Mouse (Mus musculus) midbrain, embryonic 14.5 days (tissue): ENCODE results near the gene Trim13. TPM values are rescaled to one million over a fixed set of nuclear protein-coding genes. Genes with fewer than 3 reads are reported as not detected.
"Not testable (repeated sequence)": the region's sequence is repeated elsewhere in the genome, so short reads cannot be mapped to it uniquely, and the experiment has no call there.

ENCODE experiments used
- ATAC-seq: fragments of 200-750 bp; cut with Nextera tagmentation; 2 replicates; pipeline ENCODE4 v1.8.0; 2017; ENCODE audit warnings: moderate number of reproducible peaks, moderate library complexity; ENCODE audit not compliant: low FRiP score, low TSS enrichment
- DNase-seq: peaks from one replicate; pipeline ENCODE4 v3.0.0-alpha.2; 2015
- H3K27ac ChIP-seq: fragments of 300-500 bp; sonication (generic); replicated peaks from 2 replicates; pipeline ENCODE4 v1.5.1; 2014; ENCODE audit warnings: mild to moderate bottlenecking, low read depth, low read length, moderate library complexity
- H3K27me3 ChIP-seq: fragments of 300-500 bp; sonication (generic); 2 replicates; pipeline ENCODE4 v1.6.1; 2014; ENCODE audit warnings: low read length, control low read depth, mixed read lengths; ENCODE audit not compliant: control insufficient read depth, insufficient read depth
- H3K36me3 ChIP-seq: fragments of 300-500 bp; sonication (generic); 2 replicates; pipeline ENCODE4 v1.6.1; 2014; ENCODE audit warnings: low read length, control low read depth; ENCODE audit not compliant: control insufficient read depth, insufficient read depth
- H3K4me1 ChIP-seq: fragments of 300-500 bp; sonication (generic); 2 replicates; pipeline ENCODE4 v1.6.1; 2014; ENCODE audit warnings: mild to moderate bottlenecking, antibody characterized with exemption, low read length, control low read depth; ENCODE audit not compliant: control insufficient read depth, insufficient read depth
- H3K4me2 ChIP-seq: fragments of 300-500 bp; sonication (generic); 2 replicates; pipeline ENCODE4 v1.6.1; 2014; ENCODE audit warnings: mild to moderate bottlenecking, low read length, moderate library complexity
- H3K4me3 ChIP-seq: fragments of 300-500 bp; sonication (generic); replicated peaks from 2 replicates; pipeline ENCODE4 v1.5.1; 2014; ENCODE audit warnings: low read depth, low read length
- H3K9ac ChIP-seq: fragments of 300-500 bp; sonication (generic); replicated peaks from 2 replicates; pipeline ENCODE4 v1.6.1; 2014; ENCODE audit warnings: mild to moderate bottlenecking, low read length, moderate library complexity
- H3K9me3 ChIP-seq: fragments of 300-500 bp; sonication (generic); 2 replicates; pipeline ENCODE4 v1.6.1; 2016; ENCODE audit warnings: low read length, control low read depth, mixed read lengths; ENCODE audit not compliant: control insufficient read depth
- WGBS: fragments of 180-500 bp; shearing (Covaris S2); extraction: QIAGEN DNeasy Blood & Tissue Kit; methylation state at CpG from one replicate; pipeline ENCODE4 v1.1.7; 2014; 5-methylcytosine and 5-hydroxymethylcytosine counted together
- polyA plus RNA-seq: library from polyadenylated mRNA; unstranded; fragments of >200 nt; fragmentation: Nextera tagmentation; extraction: Ambion mirVana; gene quantifications from 2 replicates; pipeline ENCODE4 v1.2.1, GENCODE M21; 2014

The Trim13 gene
- polyA plus RNA-seq: 50.8 and 59.9 TPM in 2 replicates

GRCm38 (mm10) chr14:61597968-61598367 is at the start of gene Trim13:
Gene Trim13 (plus strand): TSS chr14:61598247.
- H3K4me1 ChIP-seq: peaks cover 22% of the 10 kb centered on the region
- peak within 1 kb of the TSS; percentile 74 for H3K4me3 ChIP-seq
- 60% methylated on average over 5 of the region's 5 CpGs for WGBS
- H3K27me3 ChIP-seq: no peaks in the 10 kb centered on the region
- ATAC-seq (no peak), DNase-seq (no peak)
- H3K27ac ChIP-seq: no peak within 1 kb of the TSS
- no peak within 1 kb of the TSS for H3K9ac ChIP-seq
- H3K4me2 ChIP-seq: peak within 1 kb of the TSS; percentile 67
- no peaks in the 10 kb centered on the region for H3K9me3 ChIP-seq
- H3K36me3 ChIP-seq: no peaks in the 10 kb centered on the region

- Histone ChIP-seq H3K4me2 (no peak overlapping the region), H3K4me3 (no peak overlapping the region), H3K4me1 (no peaks in the 10 kb centered on the region), H3K27ac (no peak overlapping the region), H3K9ac (no peak overlapping the region), H3K27me3 (no peaks in the 10 kb centered on the region), H3K9me3 (no peaks in the 10 kb centered on the region), H3K36me3 (peaks cover 14% of the 10 kb centered on the region; the same call in 1 of the 2 replicates)
- 82% methylated on average over 1 of the region's 1 CpGs for WGBS
- DNase-seq (no peak), ATAC-seq (no peak)
These were observed 49.4 kb upstream of the Trim13 start for GRCm38 (mm10) chr14:61548614-61549013.

- 0 out of 2 replicates have a peak, but pooled peaks cover 2% of the 10 kb centered on the region for H3K4me1 ChIP-seq
- DNase-seq (no peak), ATAC-seq (no peak)
- peak overlapping the region; percentile 63 for H3K9ac ChIP-seq
- H3K4me3 ChIP-seq: peak overlapping the region; percentile 55
- WGBS: 16% methylated on average over 6 of the region's 6 CpGs
- peak overlapping the region; percentile 73 for H3K4me2 ChIP-seq
- H3K27me3 ChIP-seq: no peaks in the 10 kb centered on the region
- H3K36me3 ChIP-seq: no peaks in the 10 kb centered on the region
- no peaks in the 10 kb centered on the region for H3K9me3 ChIP-seq
- H3K27ac ChIP-seq: peak overlapping the region; percentile 84
These were observed 42.1 kb upstream of the Trim13 start for GRCm38 (mm10) chr14:61555931-61556288.

GRCm38 (mm10) chr14:61556289-61557147 is 41.5 kb upstream of the Trim13 start, which contains the start of gene Spryd7:
Gene Spryd7 (minus strand): TSS chr14:61556886.
- Histone ChIP-seq H3K9me3 (no peaks in the 10 kb centered on the region), H3K9ac (peak within 1 kb of the TSS; percentile 63), H3K36me3 (no peaks in the 10 kb centered on the region), H3K27ac (peak within 1 kb of the TSS; percentile 84), H3K4me3 (peak within 1 kb of the TSS; percentile 55), H3K4me1 (0 out of 2 replicates have a peak, but pooled peaks cover 2% of the 10 kb centered on the region), H3K4me2 (peak within 1 kb of the TSS; percentile 73), H3K27me3 (no peaks in the 10 kb centered on the region)
- ATAC-seq (peak; percentile 98), DNase-seq (peak; percentile 99)
- WGBS: under 1% methylated on average over 72 of the region's 72 CpGs

- Histone ChIP-seq H3K36me3 (no peaks in the 10 kb centered on the region), H3K27ac (no peak overlapping the region), H3K4me2 (no peak overlapping the region), H3K4me1 (0 out of 2 replicates have a peak, but pooled peaks cover 2% of the 10 kb centered on the region), H3K27me3 (no peaks in the 10 kb centered on the region), H3K4me3 (no peak overlapping the region), H3K9me3 (no peaks in the 10 kb centered on the region), H3K9ac (no peak overlapping the region)
- ATAC-seq (no peak), DNase-seq (no peak)
- 94% methylated on average over 6 of the region's 6 CpGs for WGBS
These were observed 39.1 kb upstream of the Trim13 start for GRCm38 (mm10) chr14:61558901-61559300.

- DNase-seq (no peak), ATAC-seq (no peak)
- WGBS: 74% methylated on average over 3 of the region's 3 CpGs
These were observed 38.2 kb upstream of the Trim13 start for GRCm38 (mm10) chr14:61559856-61560255.

GRCm38 (mm10) chr14:61566211-61566610 is 31.8 kb upstream of the Trim13 start:
- not testable (repeated sequence) for H3K27ac ChIP-seq, H3K9ac ChIP-seq, H3K27me3 ChIP-seq, H3K9me3 ChIP-seq, ATAC-seq, H3K4me2 ChIP-seq, DNase-seq, H3K36me3 ChIP-seq, H3K4me3 ChIP-seq, H3K4me1 ChIP-seq
- WGBS: 96% methylated on average over 4 of the region's 4 CpGs

More at GRCm38 (mm10) chr14:61559856-61560255, 38.2 kb upstream of the Trim13 start:
- Histone ChIP-seq H3K36me3 (no peaks in the 10 kb centered on the region), H3K4me3 (no peak overlapping the region), H3K27me3 (no peaks in the 10 kb centered on the region), H3K9ac (no peak overlapping the region), H3K4me2 (no peak overlapping the region), H3K4me1 (0 out of 2 replicates have a peak, but pooled peaks cover 2% of the 10 kb centered on the region), H3K27ac (no peak overlapping the region), H3K9me3 (no peaks in the 10 kb centered on the region)

GRCm38 (mm10) chr14:61569344-61569743 is 28.7 kb upstream of the Trim13 start:
- Histone ChIP-seq H3K27me3 (no peaks in the 10 kb centered on the region), H3K4me1 (no peaks in the 10 kb centered on the region), H3K4me3 (no peak overlapping the region), H3K4me2 (no peak overlapping the region), H3K9ac (no peak overlapping the region), H3K9me3 (no peaks in the 10 kb centered on the region), H3K27ac (no peak overlapping the region), H3K36me3 (no peaks in the 10 kb centered on the region)
- ATAC-seq (no peak), DNase-seq (no peak)
- WGBS: 68% methylated on average over 2 of the region's 2 CpGs

- no peak overlapping the region for H3K4me2 ChIP-seq
- ATAC-seq: no peak
These were observed 26.7 kb upstream of the Trim13 start for GRCm38 (mm10) chr14:61571366-61571765.

More at GRCm38 (mm10) chr14:61571366-61571765, 26.7 kb upstream of the Trim13 start:
- Histone ChIP-seq H3K4me3 (no peak overlapping the region), H3K9me3 (no peaks in the 10 kb centered on the region), H3K36me3 (no peaks in the 10 kb centered on the region), H3K9ac (no peak overlapping the region), H3K4me1 (no peaks in the 10 kb centered on the region), H3K27me3 (no peaks in the 10 kb centered on the region), H3K27ac (no peak overlapping the region)
- whole genome bisulfite sequencing: 14% methylated on average over 4 of the region's 4 CpGs
- peak; percentile 92 for DNase-seq
